Mouse (Mus musculus) CH12.LX (cell line): ENCODE measurements around the gene S100a16. TPM values are rescaled to one million over a fixed set of nuclear protein-coding genes. Genes with fewer than 3 reads are reported as not detected.

Experiments
- DNase-seq: peaks from one replicate; pipeline ENCODE4 v3.0.0-alpha.2; 2013; ENCODE audit errors: extremely low read depth
- H3K27ac ChIP-seq: 2 replicates; pipeline ENCODE4 v1.5.1; 2012; ENCODE audit warnings: low read depth, mild to moderate bottlenecking, control low read depth, moderate library complexity; ENCODE audit not compliant: insufficient read depth
- H3K27me3 ChIP-seq: replicated peaks from 2 replicates; pipeline ENCODE3; 2012; ENCODE audit warnings: inconsistent platforms
- H3K36me3 ChIP-seq, 2 experiments: replicated peaks in 1 of 2; 2 replicates each; pipeline versions ENCODE3 to v1.6.1; 2012; ENCODE audit warnings: inconsistent platforms in 1 of 2, low read length in 1 of 2, mild to moderate bottlenecking in 1 of 2, mixed read lengths in 1 of 2, moderate library complexity in 1 of 2; ENCODE audit not compliant: control insufficient read depth in 1 of 2, insufficient read depth in 1 of 2
- H3K4me1 ChIP-seq, 2 experiments: 2 replicates each; pipeline ENCODE4 v1.6.1; 2012; ENCODE audit warnings: inconsistent platforms in 1 of 2, moderate library complexity in 1 of 2; ENCODE audit not compliant: insufficient read depth in 2 of 2, control insufficient read depth in 1 of 2
- H3K4me2 ChIP-seq: 2 replicates; pipeline ENCODE4 v1.6.1; 2012; ENCODE audit warnings: low read depth, mild to moderate bottlenecking, control low read depth; ENCODE audit not compliant: poor library complexity, insufficient read depth, severe bottlenecking
- H3K4me3 ChIP-seq, 3 experiments: fragments of 150-350 bp in 1 of 3; sonication (generic) in 1 of 3; replicated peaks in 1 of 3; 2 replicates each; pipeline versions ENCODE3 to v1.5.1; 2011 to 2012; ENCODE audit warnings: low read depth in 2 of 3, low read length in 2 of 3, mild to moderate bottlenecking in 2 of 3, moderate library complexity in 2 of 3, control low read depth in 1 of 3, improper control_type of control experiment in 1 of 3, inconsistent platforms in 1 of 3, mixed read lengths in 1 of 3; ENCODE audit not compliant: poor library complexity in 1 of 3
- H3K79me2 ChIP-seq: replicated peaks from 2 replicates; pipeline ENCODE4 v1.6.1; 2012; ENCODE audit warnings: mild to moderate bottlenecking, moderate library complexity; ENCODE audit not compliant: control insufficient read depth, poor library complexity, insufficient read depth, severe bottlenecking; ENCODE audit errors: extremely low read depth
- H3K9ac ChIP-seq: 2 replicates; pipeline ENCODE4 v1.6.1; 2012; ENCODE audit warnings: low read depth, mild to moderate bottlenecking, control low read depth, moderate library complexity; ENCODE audit not compliant: insufficient read depth
- H3K9me3 ChIP-seq: replicated peaks from 2 replicates; pipeline ENCODE3; 2012; ENCODE audit warnings: low read length, inconsistent platforms, mixed read lengths
- BHLHE40 ChIP-seq: IDR thresholded peaks from 2 replicates; pipeline ENCODE4 v1.6.1; 2011; ENCODE audit warnings: mild to moderate bottlenecking, low read depth, low read length, improper control_type of control experiment
- CHD1 ChIP-seq: IDR thresholded peaks from 2 replicates; pipeline ENCODE4 v1.6.1; 2012; ENCODE audit warnings: low read depth, low read length, improper control_type of control experiment, inconsistent platforms
- CTCF ChIP-seq, 2 experiments: IDR thresholded peaks in 1 of 2; conservative IDR thresholded peaks in 1 of 2; 2 replicates each; pipeline ENCODE4 v1.5.1; 2011 to 2012; ENCODE audit warnings: low read depth in 2 of 2, low read length in 2 of 2, improper control_type of control experiment in 1 of 2, inconsistent platforms in 1 of 2, mild to moderate bottlenecking in 1 of 2, moderate library complexity in 1 of 2
- E2F4 ChIP-seq: IDR thresholded peaks from 2 replicates; pipeline ENCODE4 v1.6.1; 2011; ENCODE audit warnings: low read depth, low read length, improper control_type of control experiment; ENCODE audit not compliant: insufficient replicate concordance
- EP300 ChIP-seq: IDR thresholded peaks from 2 replicates; pipeline ENCODE4 v1.6.1; 2011; ENCODE audit warnings: low read length, improper control_type of control experiment
- ETS1 ChIP-seq: conservative IDR thresholded peaks from 2 replicates; pipeline ENCODE4 v1.6.1; 2012; ENCODE audit warnings: low read depth, mild to moderate bottlenecking, inconsistent platforms, low read length, improper control_type of control experiment, moderate library complexity
- GABPA ChIP-seq: IDR thresholded peaks from 2 replicates; pipeline ENCODE4 v1.6.1; 2012; ENCODE audit warnings: low read depth, low read length, improper control_type of control experiment, inconsistent platforms; ENCODE audit not compliant: insufficient replicate concordance
- HCFC1 ChIP-seq: IDR thresholded peaks from 2 replicates; pipeline ENCODE4 v1.6.1; 2012; ENCODE audit warnings: low read depth, mild to moderate bottlenecking, inconsistent platforms, low read length, improper control_type of control experiment
- JUN ChIP-seq: IDR thresholded peaks from 2 replicates; pipeline ENCODE4 v1.6.1; 2011; ENCODE audit warnings: low read depth, mild to moderate bottlenecking, low read length, improper control_type of control experiment, moderate library complexity; ENCODE audit not compliant: insufficient read depth
- JUND ChIP-seq: conservative IDR thresholded peaks from 2 replicates; pipeline ENCODE4 v1.6.1; 2011; ENCODE audit warnings: low read depth, low read length, improper control_type of control experiment
- KAT2A ChIP-seq: IDR thresholded peaks from 2 replicates; pipeline ENCODE4 v1.6.1; 2012; ENCODE audit warnings: low read length, improper control_type of control experiment, inconsistent platforms; ENCODE audit not compliant: insufficient replicate concordance
- MAX ChIP-seq: IDR thresholded peaks from 2 replicates; pipeline ENCODE4 v1.6.1; 2011; ENCODE audit warnings: low read length, improper control_type of control experiment
- MXI1 ChIP-seq: IDR thresholded peaks from 2 replicates; pipeline ENCODE4 v1.6.1; 2011; ENCODE audit warnings: mild to moderate bottlenecking, low read depth, low read length, improper control_type of control experiment
- MYC ChIP-seq: IDR thresholded peaks from 2 replicates; pipeline ENCODE4 v1.6.1; 2011; ENCODE audit warnings: low read depth, mild to moderate bottlenecking, improper control_type of control experiment, low read length
- RCOR1 ChIP-seq: conservative IDR thresholded peaks from 2 replicates; pipeline ENCODE4 v1.6.1; 2012; ENCODE audit warnings: low read depth, mild to moderate bottlenecking, inconsistent platforms, low read length, improper control_type of control experiment
- SIN3A ChIP-seq: IDR thresholded peaks from 2 replicates; pipeline ENCODE4 v1.6.1; 2012; ENCODE audit warnings: low read length, improper control_type of control experiment, inconsistent platforms
- SMC3 ChIP-seq: IDR thresholded peaks from 2 replicates; pipeline ENCODE4 v1.6.1; 2011; ENCODE audit warnings: low read depth, low read length, improper control_type of control experiment
- TBP ChIP-seq: conservative IDR thresholded peaks from 2 replicates; pipeline ENCODE4 v1.6.1; 2011; ENCODE audit warnings: low read depth, low read length, improper control_type of control experiment
- UBTF ChIP-seq: IDR thresholded peaks from 2 replicates; pipeline ENCODE4 v1.6.1; 2012; ENCODE audit warnings: low read depth, mild to moderate bottlenecking, inconsistent platforms, low read length, improper control_type of control experiment, moderate library complexity
- USF1 ChIP-seq: IDR thresholded peaks from 2 replicates; pipeline ENCODE4 v1.6.1; 2014; ENCODE audit warnings: low read depth, mild to moderate bottlenecking, inconsistent platforms, low read length, improper control_type of control experiment
- USF2 ChIP-seq: conservative IDR thresholded peaks from 2 replicates; pipeline ENCODE4 v1.6.1; 2011; ENCODE audit warnings: low read depth, low read length, improper control_type of control experiment
- ZC3H11A ChIP-seq: IDR thresholded peaks from 2 replicates; pipeline ENCODE4 v1.6.1; 2012; ENCODE audit warnings: low read depth, mild to moderate bottlenecking, inconsistent platforms, low read length, improper control_type of control experiment
- ZKSCAN1 ChIP-seq: IDR thresholded peaks from 2 replicates; pipeline ENCODE4 v1.6.1; 2012; ENCODE audit warnings: low read depth, inconsistent platforms, low read length, improper control_type of control experiment, borderline replicate concordance
- ZMIZ1 ChIP-seq: IDR thresholded peaks from 2 replicates; pipeline ENCODE4 v1.6.1; 2012; ENCODE audit warnings: low read depth, mild to moderate bottlenecking, inconsistent platforms, low read length, improper control_type of control experiment
- ZNF384 ChIP-seq: IDR thresholded peaks from 2 replicates; pipeline ENCODE4 v1.6.1; 2012; ENCODE audit warnings: low read depth, low read length, improper control_type of control experiment, inconsistent platforms
- dilution Hi-C: fragments of 300-500 bp; cut with MboI; formaldehyde crosslinking; loops from 2 replicates; pipeline ENCODE4 v1.14.3; 2020; ENCODE audit warnings: low sequenced_read_pairs; ENCODE audit not compliant: extremely low pct_unique_long_range_greater_than_20kb, extremely low pct_ligation_motif_present
- in situ Hi-C: fragments of 300-500 bp; cut with MboI; formaldehyde crosslinking; loops from 3 replicates; pipeline ENCODE4 v1.14.3; 2019; ENCODE audit warnings: low sequenced_read_pairs, low pct_ligation_motif_present, low pct_unique_long_range_greater_than_20kb, mixed read lengths
- polyA plus RNA-seq: library from polyadenylated mRNA; unstranded; fragments of >175 nt; gene quantifications from 2 replicates; pipeline ENCODE4 v1.2.1, GENCODE M21; 2012; ENCODE audit warnings: low read depth; ENCODE audit not compliant: insufficient read length
- total RNA-seq, 2 experiments: library from RNA; depleted of rRNA; stranded (reverse); fragments of 300-350 nt in 1 of 2; fragments of >200 nt in 1 of 2; gene quantifications; 2 replicates each; pipeline ENCODE4 v1.2.3; 2012 to 2014

S100a16 gene
- total and polyA plus RNA-seq, 3 experiments = not detected

DNA sequence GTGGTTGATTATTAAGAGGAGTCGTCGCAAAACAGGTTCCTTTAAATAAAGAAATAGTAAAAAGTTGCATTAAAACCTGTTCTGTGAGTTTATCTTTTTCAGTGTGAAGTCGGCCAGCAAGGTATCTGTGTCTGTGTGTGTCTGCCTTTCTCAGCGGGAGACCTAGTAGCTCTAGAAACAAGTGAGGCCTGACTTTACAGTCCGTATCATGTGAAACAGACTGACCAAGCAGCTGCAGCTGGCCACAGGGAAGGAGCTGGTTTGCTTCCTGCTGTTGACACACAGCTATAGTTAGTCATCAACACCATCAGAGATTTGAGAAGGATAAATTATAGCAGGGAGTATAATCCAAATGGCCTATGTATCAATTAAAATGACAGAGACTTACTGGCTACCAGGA lies 5.3 kb upstream of the S100a16 start:
- Histone ChIP-seq H3K79me2 (no peaks in the 10 kb centered on the region), H3K36me3 (no peaks in the 10 kb centered on the region), H3K9me3 (no peaks in the 10 kb centered on the region), H3K27ac (no peak overlapping the region), H3K9ac (no peak overlapping the region), H3K27me3 (peaks cover 6% of the 10 kb centered on the region), H3K4me2 (no peak overlapping the region), H3K4me1 (peaks cover 0 to 9% of the 10 kb centered on the region in 2 experiments; a peak in 2 of 4 replicates), H3K4me3 (no peak overlapping the region)
- TF ChIP-seq MXI1 = no peak
- TF ChIP-seq CHD1 = no peak
- TF ChIP-seq USF1 = no peak
- no peak for TF ChIP-seq ZMIZ1
- no peak for TF ChIP-seq TBP
- TF ChIP-seq KAT2A = no peak
- TF ChIP-seq USF2 = no peak
- TF ChIP-seq JUND = no peak
- no peak for TF ChIP-seq ZC3H11A
- no peak for TF ChIP-seq ZNF384
- TF ChIP-seq CTCF (conservative IDR thresholded peaks at IDR 0.05 in 1 of 2, IDR thresholded peaks at IDR 0.05 in 1 of 2; ENCODE audit: low read depth in 2 of 2, low read length in 2 of 2) = no peak
- TF ChIP-seq GABPA = no peak
- TF ChIP-seq MYC = no peak
- TF ChIP-seq ETS1 = no peak
- TF ChIP-seq RCOR1 = no peak
- DNase-seq = no peak
- dilution Hi-C loops = no loop called here
- in situ Hi-C loops = no loop called here

- H3K4me1 ChIP-seq = peaks cover 0 to 9% of the 10 kb centered on the region in 2 experiments; a peak in 2 of 4 replicates
- TF ChIP-seq JUND (no peak), USF1 (no peak), MAX (no peak), ZC3H11A (no peak), EP300 (no peak), TBP (no peak), E2F4 (no peak), USF2 (no peak), UBTF (no peak), GABPA (no peak), ZKSCAN1 (no peak), JUN (no peak), BHLHE40 (no peak), HCFC1 (no peak), CTCF (conservative IDR thresholded peaks at IDR 0.05 in 1 of 2, IDR thresholded peaks at IDR 0.05 in 1 of 2; ENCODE audit: low read depth in 2 of 2, low read length in 2 of 2) (no peak), KAT2A (no peak), SIN3A (no peak), SMC3 (no peak)
- TF ChIP-seq, all 38 proteins: peak for 0
- in situ Hi-C loops (no loop called here), dilution Hi-C loops (no loop called here)
- Histone ChIP-seq H3K9ac (no peak overlapping the region), H3K9me3 (no peaks in the 10 kb centered on the region), H3K4me3 (no peak overlapping the region), H3K4me2 (no peak overlapping the region), H3K36me3 (no peaks in the 10 kb centered on the region), H3K79me2 (no peaks in the 10 kb centered on the region), H3K27me3 (peaks cover 24% of the 10 kb centered on the region), H3K27ac (no peak overlapping the region)
- DNase-seq = no peak
Measured at GRCm38 (mm10) chr3:90535446-90535845, 1.6 kb upstream of the S100a16 start.
